Mouse (Mus musculus) CH12.LX (cell line): ENCODE data around the gene Csrp1. TPM values are rescaled to one million over a fixed set of nuclear protein-coding genes. Genes with fewer than 3 reads are reported as not detected.

Experiments used
- DNase-seq: peaks from one replicate; pipeline ENCODE4 v3.0.0-alpha.2; 2013; ENCODE audit errors: extremely low read depth
- H3K27ac ChIP-seq: 2 replicates; pipeline ENCODE4 v1.5.1; 2012; ENCODE audit warnings: low read depth, mild to moderate bottlenecking, control low read depth, moderate library complexity; ENCODE audit not compliant: insufficient read depth
- H3K27me3 ChIP-seq: replicated peaks from 2 replicates; pipeline ENCODE3; 2012; ENCODE audit warnings: inconsistent platforms
- H3K36me3 ChIP-seq, 2 experiments: replicated peaks in 1 of 2; 2 replicates each; pipeline versions ENCODE3 to v1.6.1; 2012; ENCODE audit warnings: inconsistent platforms in 1 of 2, low read length in 1 of 2, mild to moderate bottlenecking in 1 of 2, mixed read lengths in 1 of 2, moderate library complexity in 1 of 2; ENCODE audit not compliant: control insufficient read depth in 1 of 2, insufficient read depth in 1 of 2
- H3K4me1 ChIP-seq, 2 experiments: 2 replicates each; pipeline ENCODE4 v1.6.1; 2012; ENCODE audit warnings: inconsistent platforms in 1 of 2, moderate library complexity in 1 of 2; ENCODE audit not compliant: insufficient read depth in 2 of 2, control insufficient read depth in 1 of 2
- H3K4me2 ChIP-seq: 2 replicates; pipeline ENCODE4 v1.6.1; 2012; ENCODE audit warnings: low read depth, mild to moderate bottlenecking, control low read depth; ENCODE audit not compliant: poor library complexity, insufficient read depth, severe bottlenecking
- H3K4me3 ChIP-seq, 3 experiments: fragments of 150-350 bp in 1 of 3; sonication (generic) in 1 of 3; replicated peaks in 1 of 3; 2 replicates each; pipeline versions ENCODE3 to v1.5.1; 2011 to 2012; ENCODE audit warnings: low read depth in 2 of 3, low read length in 2 of 3, mild to moderate bottlenecking in 2 of 3, moderate library complexity in 2 of 3, control low read depth in 1 of 3, improper control_type of control experiment in 1 of 3, inconsistent platforms in 1 of 3, mixed read lengths in 1 of 3; ENCODE audit not compliant: poor library complexity in 1 of 3
- H3K79me2 ChIP-seq: replicated peaks from 2 replicates; pipeline ENCODE4 v1.6.1; 2012; ENCODE audit warnings: mild to moderate bottlenecking, moderate library complexity; ENCODE audit not compliant: control insufficient read depth, poor library complexity, insufficient read depth, severe bottlenecking; ENCODE audit errors: extremely low read depth
- H3K9ac ChIP-seq: 2 replicates; pipeline ENCODE4 v1.6.1; 2012; ENCODE audit warnings: low read depth, mild to moderate bottlenecking, control low read depth, moderate library complexity; ENCODE audit not compliant: insufficient read depth
- H3K9me3 ChIP-seq: replicated peaks from 2 replicates; pipeline ENCODE3; 2012; ENCODE audit warnings: low read length, inconsistent platforms, mixed read lengths
- BHLHE40 ChIP-seq: IDR thresholded peaks from 2 replicates; pipeline ENCODE4 v1.6.1; 2011; ENCODE audit warnings: mild to moderate bottlenecking, low read depth, low read length, improper control_type of control experiment
- CHD1 ChIP-seq: IDR thresholded peaks from 2 replicates; pipeline ENCODE4 v1.6.1; 2012; ENCODE audit warnings: low read depth, low read length, improper control_type of control experiment, inconsistent platforms
- CHD2 ChIP-seq: IDR thresholded peaks from 2 replicates; pipeline ENCODE4 v1.6.1; 2011; ENCODE audit warnings: low read length, improper control_type of control experiment
- E2F4 ChIP-seq: IDR thresholded peaks from 2 replicates; pipeline ENCODE4 v1.6.1; 2011; ENCODE audit warnings: low read depth, low read length, improper control_type of control experiment; ENCODE audit not compliant: insufficient replicate concordance
- EP300 ChIP-seq: IDR thresholded peaks from 2 replicates; pipeline ENCODE4 v1.6.1; 2011; ENCODE audit warnings: low read length, improper control_type of control experiment
- GABPA ChIP-seq: IDR thresholded peaks from 2 replicates; pipeline ENCODE4 v1.6.1; 2012; ENCODE audit warnings: low read depth, low read length, improper control_type of control experiment, inconsistent platforms; ENCODE audit not compliant: insufficient replicate concordance
- HCFC1 ChIP-seq: IDR thresholded peaks from 2 replicates; pipeline ENCODE4 v1.6.1; 2012; ENCODE audit warnings: low read depth, mild to moderate bottlenecking, inconsistent platforms, low read length, improper control_type of control experiment
- IRF4 ChIP-seq: IDR thresholded peaks from 2 replicates; pipeline ENCODE4 v1.6.1; 2014; ENCODE audit warnings: low read depth, mild to moderate bottlenecking, inconsistent platforms, low read length, improper control_type of control experiment
- JUN ChIP-seq: IDR thresholded peaks from 2 replicates; pipeline ENCODE4 v1.6.1; 2011; ENCODE audit warnings: low read depth, mild to moderate bottlenecking, low read length, improper control_type of control experiment, moderate library complexity; ENCODE audit not compliant: insufficient read depth
- KAT2A ChIP-seq: IDR thresholded peaks from 2 replicates; pipeline ENCODE4 v1.6.1; 2012; ENCODE audit warnings: low read length, improper control_type of control experiment, inconsistent platforms; ENCODE audit not compliant: insufficient replicate concordance
- MAZ ChIP-seq: IDR thresholded peaks from 2 replicates; pipeline ENCODE4 v1.6.1; 2012; ENCODE audit warnings: low read depth, mild to moderate bottlenecking, inconsistent platforms, low read length, improper control_type of control experiment, moderate library complexity
- MEF2A ChIP-seq: IDR thresholded peaks from 2 replicates; pipeline ENCODE4 v1.6.1; 2014; ENCODE audit warnings: low read depth, mild to moderate bottlenecking, inconsistent platforms, low read length, improper control_type of control experiment, borderline replicate concordance
- MXI1 ChIP-seq: IDR thresholded peaks from 2 replicates; pipeline ENCODE4 v1.6.1; 2011; ENCODE audit warnings: mild to moderate bottlenecking, low read depth, low read length, improper control_type of control experiment
- MYC ChIP-seq: IDR thresholded peaks from 2 replicates; pipeline ENCODE4 v1.6.1; 2011; ENCODE audit warnings: low read depth, mild to moderate bottlenecking, improper control_type of control experiment, low read length
- NELFE ChIP-seq: IDR thresholded peaks from 2 replicates; pipeline ENCODE4 v1.6.1; 2011; ENCODE audit warnings: low read depth, low read length, improper control_type of control experiment
- NRF1 ChIP-seq: IDR thresholded peaks from 2 replicates; pipeline ENCODE4 v1.6.1; 2014; ENCODE audit warnings: low read depth, mild to moderate bottlenecking, inconsistent platforms, low read length, improper control_type of control experiment, moderate library complexity
- POLR2A ChIP-seq: IDR thresholded peaks from 2 replicates; pipeline ENCODE4 v1.6.1; 2011; ENCODE audit warnings: low read depth, mild to moderate bottlenecking, improper control_type of control experiment, low read length
- POLR2AphosphoS2 ChIP-seq: IDR thresholded peaks from 2 replicates; pipeline ENCODE4 v1.6.1; 2011; ENCODE audit warnings: low read depth, low read length, improper control_type of control experiment
- RCOR1 ChIP-seq: conservative IDR thresholded peaks from 2 replicates; pipeline ENCODE4 v1.6.1; 2012; ENCODE audit warnings: low read depth, mild to moderate bottlenecking, inconsistent platforms, low read length, improper control_type of control experiment
- SIN3A ChIP-seq: IDR thresholded peaks from 2 replicates; pipeline ENCODE4 v1.6.1; 2012; ENCODE audit warnings: low read length, improper control_type of control experiment, inconsistent platforms
- ZC3H11A ChIP-seq: IDR thresholded peaks from 2 replicates; pipeline ENCODE4 v1.6.1; 2012; ENCODE audit warnings: low read depth, mild to moderate bottlenecking, inconsistent platforms, low read length, improper control_type of control experiment
- ZKSCAN1 ChIP-seq: IDR thresholded peaks from 2 replicates; pipeline ENCODE4 v1.6.1; 2012; ENCODE audit warnings: low read depth, inconsistent platforms, low read length, improper control_type of control experiment, borderline replicate concordance
- ZMIZ1 ChIP-seq: IDR thresholded peaks from 2 replicates; pipeline ENCODE4 v1.6.1; 2012; ENCODE audit warnings: low read depth, mild to moderate bottlenecking, inconsistent platforms, low read length, improper control_type of control experiment
- ZNF384 ChIP-seq: IDR thresholded peaks from 2 replicates; pipeline ENCODE4 v1.6.1; 2012; ENCODE audit warnings: low read depth, low read length, improper control_type of control experiment, inconsistent platforms
- dilution Hi-C: fragments of 300-500 bp; cut with MboI; formaldehyde crosslinking; loops from 2 replicates; pipeline ENCODE4 v1.14.3; 2020; ENCODE audit warnings: low sequenced_read_pairs; ENCODE audit not compliant: extremely low pct_unique_long_range_greater_than_20kb, extremely low pct_ligation_motif_present
- in situ Hi-C: fragments of 300-500 bp; cut with MboI; formaldehyde crosslinking; loops from 3 replicates; pipeline ENCODE4 v1.14.3; 2019; ENCODE audit warnings: low sequenced_read_pairs, low pct_ligation_motif_present, low pct_unique_long_range_greater_than_20kb, mixed read lengths
- polyA plus RNA-seq: library from polyadenylated mRNA; unstranded; fragments of >175 nt; gene quantifications from 2 replicates; pipeline ENCODE4 v1.2.1, GENCODE M21; 2012; ENCODE audit warnings: low read depth; ENCODE audit not compliant: insufficient read length
- total RNA-seq, 2 experiments: library from RNA; depleted of rRNA; stranded (reverse); fragments of 300-350 nt in 1 of 2; fragments of >200 nt in 1 of 2; gene quantifications; 2 replicates each; pipeline ENCODE4 v1.2.3; 2012 to 2014

The Csrp1 gene
- total and polyA plus RNA-seq, 3 experiments: 45.9 to 54.3 (median 49.4) TPM

GRCm38 (mm10) chr1:135755913-135756312, 36.1 kb downstream of the Csrp1 start:
- no peaks in the 10 kb centered on the region for H3K9me3 ChIP-seq
- peaks cover 4% of the 10 kb centered on the region for H3K27me3 ChIP-seq
- no peaks in the 10 kb centered on the region for H3K79me2 ChIP-seq
- no peak for DNase-seq
- in situ Hi-C loops: loop anchor here (5.0 kb wide), 1 partner anchor 34 kb away; the partner anchor contains the start of gene Csrp1
- dilution Hi-C loops: no loop called here
- peaks cover 4 to 13% of the 10 kb centered on the region in 2 experiments for H3K36me3 ChIP-seq
- no peak overlapping the region; the same call in 1 of the 2 replicates for H3K9ac ChIP-seq
- H3K4me3 ChIP-seq: no peak overlapping the region
- H3K4me2 ChIP-seq: peak overlapping the region; percentile 39; the same call in 1 of the 2 replicates
- peaks cover 20 to 56% of the 10 kb centered on the region in 2 experiments for H3K4me1 ChIP-seq
- no peak overlapping the region for H3K27ac ChIP-seq
- TF ChIP-seq MYC: no peak
- TF ChIP-seq HCFC1: no peak
- no peak for TF ChIP-seq MXI1
- TF ChIP-seq ZC3H11A: no peak
- no peak for TF ChIP-seq ZKSCAN1

GRCm38 (mm10) chr1:135757287-135757686, 37.4 kb downstream of the Csrp1 start:
- H3K79me2 ChIP-seq: no peaks in the 10 kb centered on the region
- H3K4me2 ChIP-seq: no peak overlapping the region
- DNase-seq: no peak
- in situ Hi-C loops: loop anchor here (5.0 kb wide), 1 partner anchor 35 kb away; the partner anchor contains the start of gene Csrp1
- H3K9ac ChIP-seq: no peak overlapping the region
- H3K27ac ChIP-seq: no peak overlapping the region
- H3K4me3 ChIP-seq: no peak overlapping the region
- peaks cover 0 to under 1% of the 10 kb centered on the region in 2 experiments for H3K36me3 ChIP-seq
- dilution Hi-C loops: no loop called here
- no peak for TF ChIP-seq CHD2
- TF ChIP-seq HCFC1: no peak
- TF ChIP-seq MXI1: no peak
- TF ChIP-seq BHLHE40: no peak
- TF ChIP-seq ZMIZ1: no peak
- no peak for TF ChIP-seq POLR2AphosphoS2
- TF ChIP-seq, all 38 proteins: peak for 0
- Histone ChIP-seq H3K4me1 (peaks cover 23 to 58% of the 10 kb centered on the region in 2 experiments), H3K27me3 (peaks cover 4% of the 10 kb centered on the region), H3K9me3 (no peaks in the 10 kb centered on the region)

GRCm38 (mm10) chr1:135759685-135760084, 39.8 kb downstream of the Csrp1 start:
- Histone ChIP-seq H3K4me2 (peak overlapping the region; percentile 52), H3K4me1 (peaks cover 29 to 68% of the 10 kb centered on the region in 2 experiments), H3K9me3 (no peaks in the 10 kb centered on the region), H3K79me2 (no peaks in the 10 kb centered on the region), H3K9ac (peak overlapping the region; percentile 41; the same call in 1 of the 2 replicates), H3K27ac (no peak overlapping the region; the same call in 1 of the 2 replicates), H3K4me3 (no peak overlapping the region), H3K36me3 (no peaks in the 10 kb centered on the region), H3K27me3 (peaks cover 4% of the 10 kb centered on the region)
- in situ Hi-C loops (loop anchor here (5.0 to 10.0 kb wide), 2 partner anchors 37 to 375 kb away; partner anchors contain the start of genes Csrp1 and Kif21b), dilution Hi-C loops (no loop called here)
- no peak for DNase-seq
- no peak for TF ChIP-seq HCFC1
- no peak for TF ChIP-seq ZC3H11A
- no peak; the same call in 1 of the 2 replicates for TF ChIP-seq MEF2A
- TF ChIP-seq NELFE: no peak
- no peak for TF ChIP-seq ZMIZ1
- TF ChIP-seq MAZ: no peak
- TF ChIP-seq NRF1: peak; percentile 64
- TF ChIP-seq EP300: peak; percentile 14; the same call in 1 of the 2 replicates
- no peak for TF ChIP-seq E2F4
- TF ChIP-seq KAT2A: no peak
- no peak for TF ChIP-seq MXI1
- TF ChIP-seq POLR2A: no peak
- no peak for TF ChIP-seq GABPA
- TF ChIP-seq SIN3A: no peak
- no peak for TF ChIP-seq ZNF384
- peak; percentile 68; the same call in 1 of the 2 replicates for TF ChIP-seq CHD1
- no peak for TF ChIP-seq JUN
- no peak for TF ChIP-seq ZKSCAN1
- TF ChIP-seq RCOR1: no peak
- peak; percentile 38; the same call in 1 of the 2 replicates for TF ChIP-seq IRF4
